Mouse (Mus musculus) stomach, embryonic 14.5 days (tissue): Measurements from ENCODE around the gene Mipol1. TPM values are rescaled to one million over a fixed set of nuclear protein-coding genes. Genes with fewer than 3 reads are reported as not detected.
"Not testable (repeated sequence)": the region's sequence is repeated elsewhere in the genome, so short reads cannot be mapped to it uniquely, and the experiment has no call there.

ENCODE experiments used
- ATAC-seq: fragments of 200-750 bp; cut with Nextera tagmentation; 2 replicates; pipeline ENCODE4 v1.8.0; 2017; ENCODE audit warnings: low read depth, moderate TSS enrichment; ENCODE audit not compliant: insufficient number of reproducible peaks, insufficient read depth, low FRiP score
- H3K27ac ChIP-seq: fragments of 300-500 bp; sonication (generic); 2 replicates; pipeline ENCODE4 v1.5.1; 2014; ENCODE audit warnings: mild to moderate bottlenecking, low read length, moderate library complexity, mixed read lengths
- H3K27me3 ChIP-seq: fragments of 300-500 bp; sonication (generic); 2 replicates; pipeline ENCODE4 v1.6.1; 2014; ENCODE audit warnings: low read length, control low read depth, mixed read lengths; ENCODE audit not compliant: control insufficient read depth, insufficient read depth
- H3K36me3 ChIP-seq: fragments of 300-500 bp; sonication (generic); 2 replicates; pipeline ENCODE4 v1.6.1; 2014; ENCODE audit warnings: mild to moderate bottlenecking, control low read depth, low read length, moderate library complexity, mixed read lengths; ENCODE audit not compliant: control insufficient read depth, insufficient read depth
- H3K4me1 ChIP-seq: fragments of 300-500 bp; sonication (generic); 2 replicates; pipeline ENCODE4 v1.6.1; 2014; ENCODE audit warnings: low read length, control low read depth, mixed read lengths; ENCODE audit not compliant: control insufficient read depth, insufficient read depth
- H3K4me2 ChIP-seq: fragments of 300-500 bp; sonication (generic); replicated peaks from 2 replicates; pipeline ENCODE4 v1.6.1; 2014; ENCODE audit warnings: low read depth, low read length, control low read depth
- H3K4me3 ChIP-seq: fragments of 300-500 bp; sonication (generic); 2 replicates; pipeline ENCODE4 v1.5.1; 2014; ENCODE audit warnings: low read depth, low read length, control low read depth
- H3K9ac ChIP-seq: fragments of 300-500 bp; sonication (generic); replicated peaks from 2 replicates; pipeline ENCODE4 v1.6.1; 2014; ENCODE audit warnings: low read depth, mild to moderate bottlenecking, control low read depth, low read length, moderate library complexity, mixed read lengths
- H3K9me3 ChIP-seq: fragments of 300-500 bp; sonication (generic); 2 replicates; pipeline ENCODE4 v1.6.1; 2016; ENCODE audit warnings: low read depth, low read length, control low read depth; ENCODE audit not compliant: control insufficient read depth
- WGBS: fragments of 180-500 bp; shearing (Covaris S2); extraction: QIAGEN DNeasy Blood & Tissue Kit; methylation state at CpG from one replicate; pipeline ENCODE4 v1.1.7; 2014; 5-methylcytosine and 5-hydroxymethylcytosine counted together
- polyA plus RNA-seq: library from polyadenylated mRNA; unstranded; fragments of >200 nt; fragmentation: Nextera tagmentation; extraction: Ambion mirVana; gene quantifications from 2 replicates; pipeline ENCODE4 v1.2.1, GENCODE M21; 2014

Gene Mipol1
- polyA plus RNA-seq, 1 experiment from 2014 or later: 13.5 TPM

DNA sequence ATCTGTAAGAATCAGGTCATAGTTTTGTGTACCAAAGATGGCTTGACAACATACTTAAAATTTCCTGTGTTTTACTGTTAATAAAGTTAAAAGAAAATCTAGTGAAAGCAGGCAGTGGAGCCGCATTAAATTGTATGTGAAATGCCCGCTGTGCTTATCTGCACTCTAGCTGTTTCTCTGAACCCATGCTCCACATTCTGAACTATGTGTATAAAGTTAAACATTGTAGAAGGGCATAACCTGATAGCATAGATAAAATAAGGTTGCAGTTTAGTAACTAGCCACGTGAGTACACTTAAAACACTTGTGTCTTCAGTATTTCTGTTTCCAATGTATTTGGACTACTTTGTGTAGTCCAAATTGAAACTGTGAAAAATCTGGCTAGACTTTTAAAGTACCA, 183.6 kb downstream of the Mipol1 start:
- WGBS: 64% methylated on average over 3 of the region's 3 CpGs

GRCm38 (mm10) chr12:57424902-57425301, 194.7 kb downstream of the Mipol1 start:
- no peak overlapping the region for H3K4me3 ChIP-seq
- no peaks in the 10 kb centered on the region for H3K4me1 ChIP-seq
- 93% methylated on average over 5 of the region's 5 CpGs for WGBS
- H3K9me3 ChIP-seq: no peaks in the 10 kb centered on the region
- ATAC-seq: no peak
- H3K27me3 ChIP-seq: no peaks in the 10 kb centered on the region
- no peak overlapping the region for H3K27ac ChIP-seq
- no peak overlapping the region for H3K4me2 ChIP-seq
- H3K36me3 ChIP-seq: no peaks in the 10 kb centered on the region
- no peak overlapping the region for H3K9ac ChIP-seq

More for the DNA sequence above, 183.6 kb downstream of the Mipol1 start:
- no peak overlapping the region for H3K9ac ChIP-seq
- peak; percentile 71; the same call in 1 of the 2 replicates for ATAC-seq
- no peaks in the 10 kb centered on the region for H3K4me1 ChIP-seq
- no peak overlapping the region for H3K4me2 ChIP-seq
- no peak overlapping the region for H3K27ac ChIP-seq
- no peaks in the 10 kb centered on the region for H3K27me3 ChIP-seq
- H3K36me3 ChIP-seq: no peaks in the 10 kb centered on the region
- no peaks in the 10 kb centered on the region for H3K9me3 ChIP-seq
- H3K4me3 ChIP-seq: no peak overlapping the region

DNA sequence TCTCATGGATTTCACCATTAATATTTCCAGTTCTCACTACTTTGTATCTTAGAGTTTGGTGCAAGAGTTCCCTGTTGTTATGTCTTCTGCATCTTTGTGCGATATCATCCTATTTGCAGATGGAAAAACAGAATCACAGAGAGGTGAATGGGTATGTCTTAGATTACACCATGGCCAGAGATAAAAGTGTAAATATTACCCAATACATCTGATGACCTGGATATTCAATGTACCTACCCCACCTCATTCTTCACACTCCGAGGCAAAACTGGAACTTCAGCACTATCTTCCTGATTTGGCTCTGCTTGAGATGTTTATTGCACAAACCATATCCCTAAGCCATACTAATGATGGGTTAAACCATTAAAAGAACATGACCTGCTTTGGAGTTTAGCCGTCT, 198.0 kb downstream of the Mipol1 start:
- WGBS: 75% methylated on average over 3 of the region's 3 CpGs
- no peak overlapping the region for H3K9ac ChIP-seq
- H3K27ac ChIP-seq: no peak overlapping the region
- no peaks in the 10 kb centered on the region for H3K4me1 ChIP-seq
- no peaks in the 10 kb centered on the region for H3K9me3 ChIP-seq
- no peaks in the 10 kb centered on the region for H3K36me3 ChIP-seq
- no peak overlapping the region for H3K4me3 ChIP-seq
- H3K27me3 ChIP-seq: no peaks in the 10 kb centered on the region
- no peak for ATAC-seq
- no peak overlapping the region for H3K4me2 ChIP-seq

DNA sequence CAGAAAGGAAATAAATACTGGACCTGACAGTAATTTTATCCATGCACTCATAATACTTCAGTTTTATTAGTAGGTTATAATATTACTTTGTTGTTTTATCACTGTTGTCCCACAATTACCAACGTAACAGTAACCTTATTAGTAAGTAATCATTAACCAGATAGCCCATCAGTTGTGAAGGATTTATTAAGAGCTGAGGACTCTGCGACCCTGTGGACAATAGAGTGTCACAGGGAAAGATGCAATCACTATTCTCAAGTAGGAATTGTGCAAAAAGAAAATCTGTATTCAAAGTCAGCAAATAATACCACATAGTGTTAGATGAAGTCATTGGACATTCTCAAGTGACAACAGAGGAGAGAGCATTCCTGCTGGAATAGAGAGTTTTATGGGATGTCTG, 198.5 kb downstream of the Mipol1 start:
- no peaks in the 10 kb centered on the region for H3K9me3 ChIP-seq
- H3K4me1 ChIP-seq: no peaks in the 10 kb centered on the region
- H3K4me2 ChIP-seq: no peak overlapping the region
- ATAC-seq: no peak
- no peaks in the 10 kb centered on the region for H3K27me3 ChIP-seq
- WGBS: 64% methylated on average over 2 of the region's 2 CpGs
- no peak overlapping the region for H3K27ac ChIP-seq
- no peak overlapping the region for H3K4me3 ChIP-seq
- H3K9ac ChIP-seq: no peak overlapping the region
- H3K36me3 ChIP-seq: no peaks in the 10 kb centered on the region

DNA sequence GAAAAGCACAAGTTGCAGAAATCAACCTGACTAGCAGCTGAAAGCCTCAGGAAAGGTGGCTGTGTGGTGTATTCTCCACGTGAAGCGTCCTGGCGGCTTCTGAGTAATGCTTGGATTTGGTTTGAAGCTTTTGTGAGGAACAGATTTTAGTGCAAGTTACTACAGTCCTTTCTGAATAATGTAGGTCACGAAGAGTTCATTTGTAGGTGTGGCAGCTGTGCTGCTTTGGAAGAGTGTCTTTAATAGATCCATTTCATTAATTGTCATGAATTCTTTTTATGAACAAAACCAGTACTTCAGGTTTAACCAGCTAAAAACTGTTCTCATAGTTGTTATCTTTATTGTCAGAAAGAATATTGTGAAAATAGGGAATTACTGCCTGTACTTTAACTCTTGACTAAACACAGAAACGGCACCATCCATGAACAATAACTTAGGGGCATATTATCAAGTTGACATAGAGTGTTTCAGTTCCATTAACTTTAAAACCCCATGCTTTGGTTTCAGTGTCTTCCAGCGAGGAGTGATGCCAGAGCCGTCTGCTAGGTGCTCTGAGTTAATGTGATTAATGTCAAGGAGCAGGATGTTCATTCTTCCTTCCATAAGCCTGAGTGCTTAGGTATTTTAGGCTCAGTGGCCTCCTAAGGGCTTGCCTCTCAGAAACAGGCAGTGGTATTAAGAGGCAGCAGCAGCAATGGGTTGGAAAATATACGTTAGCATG, 206.9 kb downstream of the Mipol1 start:
- WGBS: 35% methylated on average over 8 of the region's 8 CpGs
- H3K9me3 ChIP-seq, H3K4me2 ChIP-seq: not testable (repeated sequence)

GRCm38 (mm10) chr12:57444281-57444903, 214.2 kb downstream of the Mipol1 start:
- H3K9ac ChIP-seq: no peak overlapping the region
- WGBS: 45% methylated on average over 10 of the region's 10 CpGs
- peak overlapping the region; percentile 48; the same call in 1 of the 2 replicates for H3K27ac ChIP-seq
- 0 out of 2 replicates have a peak, but pooled peaks cover 2% of the 10 kb centered on the region for H3K4me1 ChIP-seq
- H3K9me3 ChIP-seq: no peaks in the 10 kb centered on the region
- peak; percentile 83 for ATAC-seq
- no peaks in the 10 kb centered on the region for H3K27me3 ChIP-seq
- no peak overlapping the region for H3K4me3 ChIP-seq
- H3K36me3 ChIP-seq: no peaks in the 10 kb centered on the region
- no peak overlapping the region for H3K4me2 ChIP-seq

More for the DNA sequence above, 206.9 kb downstream of the Mipol1 start:
- H3K4me3 ChIP-seq, H3K36me3 ChIP-seq, H3K9ac ChIP-seq, H3K27me3 ChIP-seq, H3K4me1 ChIP-seq: not testable (repeated sequence)
- 0 out of 2 replicates have a peak, but pooled peaks have one; percentile 49 for ATAC-seq
- peak overlapping the region; percentile 53; the same call in 1 of the 2 replicates for H3K27ac ChIP-seq

DNA sequence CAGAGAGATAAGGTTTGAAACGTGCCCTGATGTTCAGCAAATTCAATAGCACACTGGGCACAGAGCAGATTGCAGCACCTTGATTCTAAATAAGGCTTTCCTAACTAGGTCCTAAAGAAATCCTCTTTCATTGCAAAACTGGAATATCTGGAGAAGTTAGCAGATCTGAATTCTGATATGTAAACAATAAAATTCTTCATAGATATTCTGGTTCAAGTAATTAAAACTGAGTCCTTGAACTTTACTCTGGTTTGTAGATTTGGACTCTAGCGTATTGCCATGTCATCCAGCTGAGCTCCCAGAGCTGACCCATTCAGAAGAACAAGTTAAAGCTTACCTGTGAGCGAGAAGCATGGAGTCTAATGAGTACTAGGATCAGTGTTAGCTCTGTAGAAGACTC, 217.1 kb downstream of the Mipol1 start:
- Histone ChIP-seq H3K9ac (no peak overlapping the region), H3K9me3 (no peaks in the 10 kb centered on the region), H3K4me3 (no peak overlapping the region), H3K4me2 (no peak overlapping the region), H3K4me1 (0 out of 2 replicates have a peak, but pooled peaks cover 2% of the 10 kb centered on the region), H3K27ac (no peak overlapping the region), H3K36me3 (no peaks in the 10 kb centered on the region), H3K27me3 (no peaks in the 10 kb centered on the region)
- 61% methylated on average over 3 of the region's 3 CpGs for WGBS
- ATAC-seq: no peak

- Histone ChIP-seq H3K4me1 (0 out of 2 replicates have a peak, but pooled peaks cover 2% of the 10 kb centered on the region), H3K27ac (no peak overlapping the region), H3K9ac (no peak overlapping the region), H3K27me3 (no peaks in the 10 kb centered on the region), H3K9me3 (no peaks in the 10 kb centered on the region), H3K4me2 (no peak overlapping the region), H3K4me3 (no peak overlapping the region), H3K36me3 (no peaks in the 10 kb centered on the region)
- 61% methylated on average over 1 of the region's 1 CpGs for WGBS
- no peak for ATAC-seq
Measured at GRCm38 (mm10) chr12:57449299-57449698, 219.1 kb downstream of the Mipol1 start.
